Mouse (Mus musculus): ENCODE data around the gene Tdrkh.

- TF ChIP-seq GATA1 (IDR thresholded peaks at IDR 0.05; ENCODE audit: low read length), result no peak
- no peak for TF ChIP-seq TAL1 (IDR thresholded peaks at IDR 0.05; ENCODE audit: low read length)
Measured at GRCm38 (mm10) chr3:94436420-94436819, 23.3 kb downstream of the Tdrkh start.

Measured in erythroblast, embryonic 14.5 days (primary cell).